Mouse (Mus musculus) liver, embryonic 11.5 days (tissue): ENCODE results near the gene Mrpl37. TPM values are rescaled to one million over a fixed set of nuclear protein-coding genes. Genes with fewer than 3 reads are reported as not detected.

Experiments
- ATAC-seq: fragments of 200-750 bp; cut with Nextera tagmentation; replicated peaks from 2 replicates; pipeline ENCODE4 v1.8.0; 2017; ENCODE audit warnings: moderate number of reproducible peaks, mild to moderate bottlenecking, moderate TSS enrichment, moderate library complexity; ENCODE audit not compliant: low FRiP score
- DNase-seq: peaks from one replicate; pipeline ENCODE4 v3.0.0-alpha.2; 2017; ENCODE audit warnings: low spot score
- H3K27ac ChIP-seq: fragments of 300-500 bp; sonication (generic); 2 replicates; pipeline ENCODE4 v1.5.1; 2014; ENCODE audit warnings: mild to moderate bottlenecking, low read depth, low read length, control low read depth
- H3K27me3 ChIP-seq: fragments of 300-500 bp; sonication (generic); replicated peaks from 2 replicates; pipeline ENCODE4 v1.6.1; 2014; ENCODE audit warnings: low read length, mixed read lengths; ENCODE audit not compliant: control insufficient read depth, insufficient read depth
- H3K36me3 ChIP-seq: fragments of 300-500 bp; sonication (generic); 2 replicates; pipeline ENCODE4 v1.6.1; 2014; ENCODE audit warnings: mild to moderate bottlenecking, low read length, moderate library complexity, mixed read lengths; ENCODE audit not compliant: control insufficient read depth, insufficient read depth
- H3K4me1 ChIP-seq: fragments of 300-500 bp; sonication (generic); replicated peaks from 2 replicates; pipeline ENCODE4 v1.6.1; 2014; ENCODE audit warnings: low read length, mixed read lengths; ENCODE audit not compliant: control insufficient read depth, insufficient read depth
- H3K4me2 ChIP-seq: fragments of 300-500 bp; sonication (generic); 2 replicates; pipeline ENCODE4 v1.6.1; 2014; ENCODE audit warnings: mild to moderate bottlenecking, control low read depth, moderate library complexity
- H3K4me3 ChIP-seq: fragments of 300-500 bp; sonication (generic); 2 replicates; pipeline ENCODE4 v1.5.1; 2014; ENCODE audit warnings: low read depth, low read length, control low read depth
- H3K9ac ChIP-seq: fragments of 300-500 bp; sonication (generic); 2 replicates; pipeline ENCODE4 v1.6.1; 2014; ENCODE audit warnings: low read depth, low read length, control low read depth
- H3K9me3 ChIP-seq: fragments of 300-500 bp; sonication (generic); 2 replicates; pipeline ENCODE4 v1.6.1; 2016; ENCODE audit warnings: low read length, inconsistent platforms, mixed read lengths; ENCODE audit not compliant: control insufficient read depth
- WGBS: fragments of 180-500 bp; shearing (Covaris S2); extraction: QIAGEN DNeasy Blood & Tissue Kit; methylation state at CpG from one replicate; pipeline ENCODE4 v1.1.7; 2014; 5-methylcytosine and 5-hydroxymethylcytosine counted together
- polyA plus RNA-seq: library from polyadenylated mRNA; unstranded; fragments of >200 nt; fragmentation: Nextera tagmentation; extraction: Ambion mirVana; gene quantifications from 2 replicates; pipeline ENCODE4 v1.2.1, GENCODE M21; 2014

Mrpl37 gene
- polyA plus RNA-seq, 1 experiment from 2014 or later: 122 TPM

DNA sequence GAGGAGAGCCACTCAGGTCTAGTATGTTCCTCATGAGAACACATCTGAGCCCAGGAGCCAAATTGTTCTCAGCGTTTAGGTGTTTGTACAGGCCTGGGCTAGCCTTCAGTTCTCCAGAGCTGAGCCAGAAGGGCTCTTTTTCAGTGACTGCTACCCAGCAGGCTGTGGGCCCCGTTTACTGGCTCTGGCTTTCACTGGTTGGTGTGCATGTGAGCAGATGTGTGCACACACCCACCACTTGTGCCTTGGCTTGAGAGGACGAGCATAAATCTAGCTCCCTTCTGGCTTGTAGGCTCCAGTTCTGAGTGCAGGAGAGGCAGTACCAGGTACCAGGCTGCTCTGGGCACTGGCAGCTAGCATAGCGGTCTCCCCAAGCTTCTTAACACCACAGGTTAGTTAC is 28.4 kb downstream of the Mrpl37 start:
- Histone ChIP-seq H3K9ac (no peak overlapping the region), H3K4me1 (no peaks in the 10 kb centered on the region), H3K4me2 (no peak overlapping the region), H3K27me3 (no peaks in the 10 kb centered on the region), H3K27ac (no peak overlapping the region), H3K36me3 (peaks cover 22% of the 10 kb centered on the region; the same call in 1 of the 2 replicates), H3K4me3 (no peak overlapping the region), H3K9me3 (no peaks in the 10 kb centered on the region)
- DNase-seq: no peak
- no peak for ATAC-seq
- 88% methylated on average over 4 of the region's 4 CpGs for WGBS

GRCm38 (mm10) chr4:107036985-107037384 is 29.7 kb downstream of the Mrpl37 start:
- WGBS: 93% methylated on average over 2 of the region's 2 CpGs
- DNase-seq: no peak
- H3K36me3 ChIP-seq: peaks cover 25% of the 10 kb centered on the region; the same call in 1 of the 2 replicates
- no peaks in the 10 kb centered on the region for H3K27me3 ChIP-seq
- ATAC-seq: no peak
- H3K4me2 ChIP-seq: no peak overlapping the region
- no peaks in the 10 kb centered on the region for H3K4me1 ChIP-seq
- H3K4me3 ChIP-seq: no peak overlapping the region
- no peak overlapping the region for H3K27ac ChIP-seq
- H3K9ac ChIP-seq: no peak overlapping the region
- no peaks in the 10 kb centered on the region for H3K9me3 ChIP-seq

GRCm38 (mm10) chr4:107035689-107036088 is 31.0 kb downstream of the Mrpl37 start:
- DNase-seq (no peak), ATAC-seq (no peak)
- Histone ChIP-seq H3K4me3 (no peak overlapping the region), H3K27ac (no peak overlapping the region), H3K9ac (no peak overlapping the region), H3K9me3 (no peaks in the 10 kb centered on the region), H3K4me2 (no peak overlapping the region), H3K4me1 (no peaks in the 10 kb centered on the region), H3K36me3 (peaks cover 24% of the 10 kb centered on the region), H3K27me3 (no peaks in the 10 kb centered on the region)
- 89% methylated on average over 4 of the region's 4 CpGs for WGBS

GRCm38 (mm10) chr4:107026451-107026850 is 40.2 kb downstream of the Mrpl37 start:
- DNase-seq (no peak), ATAC-seq (no peak)
- Histone ChIP-seq H3K9me3 (no peaks in the 10 kb centered on the region), H3K27ac (no peak overlapping the region), H3K27me3 (no peaks in the 10 kb centered on the region), H3K4me2 (no peak overlapping the region), H3K4me3 (no peak overlapping the region), H3K4me1 (no peaks in the 10 kb centered on the region; the same call in 1 of the 2 replicates), H3K9ac (no peak overlapping the region), H3K36me3 (peaks cover 12% of the 10 kb centered on the region)
- WGBS: 71% methylated on average over 8 of the region's 8 CpGs

DNA sequence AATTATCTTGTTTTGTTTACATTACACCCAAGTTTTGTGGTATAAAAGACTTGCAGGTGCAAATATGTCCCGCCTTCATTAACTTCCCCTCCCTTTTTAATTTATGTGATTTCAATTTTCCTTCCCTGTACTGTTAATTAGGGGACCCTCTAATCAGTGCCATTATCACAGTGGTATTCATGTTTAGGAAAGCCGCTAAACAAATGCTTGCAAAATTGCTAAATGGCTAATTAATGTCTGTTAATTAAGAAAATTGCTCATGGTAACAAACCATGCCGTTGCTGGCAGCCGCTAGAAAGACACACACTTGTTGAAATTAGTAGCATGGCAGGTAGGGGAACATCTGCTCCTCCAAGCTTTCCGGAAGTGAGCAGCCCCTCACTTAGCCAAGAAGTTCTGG is 41.3 kb downstream of the Mrpl37 start:
- Histone ChIP-seq H3K27ac (no peak overlapping the region), H3K27me3 (no peaks in the 10 kb centered on the region), H3K9ac (no peak overlapping the region), H3K4me2 (no peak overlapping the region), H3K4me1 (peaks cover 2% of the 10 kb centered on the region), H3K36me3 (peaks cover 4% of the 10 kb centered on the region), H3K4me3 (no peak overlapping the region), H3K9me3 (no peaks in the 10 kb centered on the region)
- 93% methylated on average over 5 of the region's 5 CpGs for WGBS
- ATAC-seq (no peak), DNase-seq (no peak)

GRCm38 (mm10) chr4:107024899-107025298 is 41.8 kb downstream of the Mrpl37 start:
- H3K27ac ChIP-seq: no peak overlapping the region
- peaks cover 4% of the 10 kb centered on the region; the same call in 1 of the 2 replicates for H3K36me3 ChIP-seq
- 91% methylated on average over 7 of the region's 7 CpGs for WGBS
- no peak overlapping the region for H3K4me3 ChIP-seq
- peaks cover 4% of the 10 kb centered on the region for H3K4me1 ChIP-seq
- H3K4me2 ChIP-seq: no peak overlapping the region
- no peak overlapping the region for H3K9ac ChIP-seq
- ATAC-seq: no peak
- H3K9me3 ChIP-seq: no peaks in the 10 kb centered on the region
- no peak for DNase-seq
- no peaks in the 10 kb centered on the region for H3K27me3 ChIP-seq

GRCm38 (mm10) chr4:107021464-107021863 is 45.2 kb downstream of the Mrpl37 start:
- ATAC-seq (no peak), DNase-seq (no peak)
- Histone ChIP-seq H3K36me3 (no peaks in the 10 kb centered on the region; the same call in 1 of the 2 replicates), H3K27me3 (no peaks in the 10 kb centered on the region), H3K4me2 (no peak overlapping the region), H3K9ac (no peak overlapping the region), H3K27ac (no peak overlapping the region), H3K4me1 (peaks cover 18% of the 10 kb centered on the region), H3K4me3 (no peak overlapping the region), H3K9me3 (no peaks in the 10 kb centered on the region)
- 70% methylated on average over 3 of the region's 3 CpGs for WGBS

- no peak overlapping the region for H3K4me3 ChIP-seq
- no peaks in the 10 kb centered on the region for H3K9me3 ChIP-seq
- H3K27me3 ChIP-seq: no peaks in the 10 kb centered on the region
- H3K36me3 ChIP-seq: no peaks in the 10 kb centered on the region; the same call in 1 of the 2 replicates
- no peak overlapping the region for H3K4me2 ChIP-seq
- H3K9ac ChIP-seq: no peak overlapping the region
- WGBS: 70% methylated on average over 5 of the region's 5 CpGs
- no peak overlapping the region for H3K27ac ChIP-seq
- H3K4me1 ChIP-seq: peaks cover 25% of the 10 kb centered on the region
- no peak for ATAC-seq
- no peak for DNase-seq
These were observed 46.2 kb downstream of the Mrpl37 start for GRCm38 (mm10) chr4:107020287-107021000.

DNA sequence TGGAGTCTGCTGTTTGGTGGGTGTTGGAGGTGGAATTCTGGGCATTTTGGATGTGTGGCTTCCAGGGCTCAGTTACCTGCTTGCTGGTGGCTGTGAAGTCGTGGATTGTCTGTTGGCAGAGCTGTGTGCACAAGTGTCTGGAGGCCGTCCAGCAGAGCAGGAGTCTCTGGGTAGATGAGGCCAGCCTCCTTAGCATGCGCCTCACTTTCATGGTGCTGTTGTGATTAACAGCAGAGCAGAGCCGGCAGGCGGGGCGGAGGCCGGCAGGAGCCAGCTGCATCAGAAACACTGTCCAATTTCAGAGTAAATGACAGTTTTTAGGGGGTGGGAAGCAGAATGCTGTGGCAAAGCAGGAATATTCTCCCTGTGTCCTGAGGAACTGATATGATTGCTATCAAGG is 47.6 kb downstream of the Mrpl37 start:
- Histone ChIP-seq H3K36me3 (no peaks in the 10 kb centered on the region; the same call in 1 of the 2 replicates), H3K27ac (no peak overlapping the region), H3K4me2 (no peak overlapping the region), H3K27me3 (no peaks in the 10 kb centered on the region), H3K4me3 (no peak overlapping the region), H3K9ac (no peak overlapping the region), H3K9me3 (no peaks in the 10 kb centered on the region), H3K4me1 (peaks cover 25% of the 10 kb centered on the region)
- ATAC-seq (no peak), DNase-seq (no peak)
- 66% methylated on average over 7 of the region's 7 CpGs for WGBS
